Comparison of ENCODE assay signal across 8 mouse cellular contexts in genomic region chr9:113990547-113991248, GRCm38 (mm10). TPM values are rescaled to one million over a fixed set of nuclear protein-coding genes. Genes with fewer than 3 reads are reported as not detected.
DNase-seq lines count a peak whose midpoint lies in the region; ATAC-seq and TF ChIP-seq lines count a peak whose summit lies in the region.

No protein-coding gene starts in this region.

- 0 out of 2 replicates have a peak, but pooled peaks have one; percentile 46 for TF ChIP-seq EP300 in heart, adult 2 months (IDR thresholded peaks at IDR 0.05; ENCODE audit: insufficient read depth, low read depth, low read length)

- peak overlapping the region; percentile 22 for H3K4me3 ChIP-seq in embryonic facial prominence, embryonic 13.5 days
- no peak overlapping the region; the same call in 1 of the 2 replicates for H3K4me3 ChIP-seq in heart, adult 2 months
- peak overlapping the region; percentile 23; the same call in 1 of the 2 replicates for H3K4me3 ChIP-seq in kidney, adult 2 months (ENCODE audit: insufficient read depth, low read depth, low read length)
- peak overlapping the region; percentile 22 for H3K4me3 ChIP-seq in limb, embryonic 13.5 days
- no peak overlapping the region for H3K4me3 ChIP-seq in midbrain, embryonic 16.5 days (ENCODE audit: low read depth, low read length)

- peak; percentile 52 for DNase-seq in 3134 (ENCODE audit: extremely low read depth, insufficient read length, low spot score)
- DNase-seq in adrenal gland, postnatal 36 days: peak; percentile 83 to 88
- DNase-seq in heart, adult 2 months: peak; percentile 78 to 82
- DNase-seq in kidney, adult 2 months: peak; percentile 92
- peak; percentile 76 to 90 for DNase-seq in spleen, postnatal 10 days (ENCODE audit: low spot score in 2 of 2)

- no peak for TF ChIP-seq POLR2A in heart, adult 2 months (IDR thresholded peaks at IDR 0.05; ENCODE audit: insufficient read depth, low read depth, low read length)
- no peak for TF ChIP-seq POLR2A in kidney, adult 2 months (IDR thresholded peaks at IDR 0.05; ENCODE audit: low read depth, low read length)

- 0 out of 2 replicates have a peak, but pooled peaks cover 4% of the 10 kb centered on the region for H3K36me3 ChIP-seq in embryonic facial prominence, embryonic 13.5 days
- H3K36me3 ChIP-seq in heart, adult 2 months (ENCODE audit: control insufficient read depth, insufficient read depth, low read length): no peaks in the 10 kb centered on the region
- no peaks in the 10 kb centered on the region for H3K36me3 ChIP-seq in kidney, adult 2 months (ENCODE audit: control insufficient read depth, insufficient read depth, low read length)
- no peaks in the 10 kb centered on the region for H3K36me3 ChIP-seq in limb, embryonic 13.5 days
- no peaks in the 10 kb centered on the region for H3K36me3 ChIP-seq in midbrain, embryonic 16.5 days (ENCODE audit: control insufficient read depth, insufficient read depth, low read length)

- peak overlapping the region; percentile 62 for H3K9ac ChIP-seq in embryonic facial prominence, embryonic 13.5 days
- no peak overlapping the region for H3K9ac ChIP-seq in heart, adult 2 months (ENCODE audit: low read depth, low read length)
- peak overlapping the region; percentile 32 for H3K9ac ChIP-seq in limb, embryonic 13.5 days
- no peak overlapping the region for H3K9ac ChIP-seq in midbrain, embryonic 16.5 days (ENCODE audit: low read depth, low read length)

- peak overlapping the region; percentile 52 for H3K4me2 ChIP-seq in embryonic facial prominence, embryonic 13.5 days
- H3K4me2 ChIP-seq in limb, embryonic 13.5 days (replicated peaks): peak overlapping the region; percentile 60
- H3K4me2 ChIP-seq in midbrain, embryonic 16.5 days (ENCODE audit: low read length): peak overlapping the region; percentile 5; the same call in 1 of the 2 replicates

- H3K79me2 ChIP-seq in heart, adult 2 months (replicated peaks; ENCODE audit: control insufficient read depth, insufficient read depth, low read length): no peaks in the 10 kb centered on the region

- no peaks in the 10 kb centered on the region for H3K27me3 ChIP-seq in embryonic facial prominence, embryonic 13.5 days
- no peaks in the 10 kb centered on the region for H3K27me3 ChIP-seq in heart, adult 2 months (ENCODE audit: control insufficient read depth, insufficient read depth, low read length)
- H3K27me3 ChIP-seq in kidney, adult 2 months (replicated peaks; ENCODE audit: control insufficient read depth, insufficient read depth, low read length): no peaks in the 10 kb centered on the region
- no peaks in the 10 kb centered on the region for H3K27me3 ChIP-seq in limb, embryonic 13.5 days
- no peaks in the 10 kb centered on the region for H3K27me3 ChIP-seq in midbrain, embryonic 16.5 days (ENCODE audit: control insufficient read depth, insufficient read depth, low read depth, low read length)

- H3K4me1 ChIP-seq in embryonic facial prominence, embryonic 13.5 days: peaks cover 4% of the 10 kb centered on the region
- H3K4me1 ChIP-seq in heart, adult 2 months (ENCODE audit: control insufficient read depth, insufficient read depth, low read length): no peaks in the 10 kb centered on the region
- H3K4me1 ChIP-seq in kidney, adult 2 months (ENCODE audit: control insufficient read depth, insufficient read depth, low read length): peaks cover 11% of the 10 kb centered on the region; the same call in 1 of the 2 replicates
- H3K4me1 ChIP-seq in limb, embryonic 13.5 days: peaks cover 4% of the 10 kb centered on the region; the same call in 1 of the 2 replicates
- no peaks in the 10 kb centered on the region for H3K4me1 ChIP-seq in midbrain, embryonic 16.5 days (ENCODE audit: control insufficient read depth, insufficient read depth, low read length)

- peak; percentile 66; the same call in 1 of the 2 replicates for ATAC-seq in embryonic facial prominence, embryonic 13.5 days (ENCODE audit: insufficient number of reproducible peaks, insufficient read depth, low FRiP score, low TSS enrichment, low read depth)
- ATAC-seq in limb, embryonic 13.5 days (ENCODE audit: low FRiP score, low read depth): peak; percentile 89
- ATAC-seq in midbrain, embryonic 16.5 days: peak; percentile 68; the same call in 1 of the 2 replicates

- TF ChIP-seq CTCF in heart, adult 2 months (IDR thresholded peaks at IDR 0.05): peak; percentile 98
- peak; percentile 89 for TF ChIP-seq CTCF in kidney, adult 2 months (conservative IDR thresholded peaks at IDR 0.05; ENCODE audit: insufficient read depth, insufficient read length, low read depth, low read length)

- intact Hi-C loops in heart, adult 2 months (cut with DNase I): loop anchor here (1.0 to 5.0 kb wide), 2 partner anchors 126 to 248 kb away; partner anchors contain the start of gene Clasp2

- 22% methylated on average over 18 of the region's 18 CpGs for WGBS in embryonic facial prominence, embryonic 13.5 days
- WGBS in heart, adult 2 months: 23% methylated on average over 18 of the region's 18 CpGs
- WGBS in kidney, adult 2 months: 12% methylated on average over 18 of the region's 18 CpGs
- 21% methylated on average over 18 of the region's 18 CpGs for WGBS in limb, embryonic 13.5 days
- 31% methylated on average over 18 of the region's 18 CpGs for WGBS in midbrain, embryonic 16.5 days

- H3K9me3 ChIP-seq in embryonic facial prominence, embryonic 13.5 days: no peaks in the 10 kb centered on the region
- H3K9me3 ChIP-seq in limb, embryonic 13.5 days: no peaks in the 10 kb centered on the region
- no peaks in the 10 kb centered on the region for H3K9me3 ChIP-seq in midbrain, embryonic 16.5 days (replicated peaks; ENCODE audit: control insufficient read depth, low read length, poor library complexity, severe bottlenecking)

- H3K27ac ChIP-seq in embryonic facial prominence, embryonic 13.5 days: no peak overlapping the region
- H3K27ac ChIP-seq in heart, adult 2 months: no peak overlapping the region
- peak overlapping the region; percentile 6; the same call in 1 of the 2 replicates for H3K27ac ChIP-seq in kidney, adult 2 months (ENCODE audit: insufficient read depth, low read depth, low read length)
- no peak overlapping the region for H3K27ac ChIP-seq in limb, embryonic 13.5 days
- H3K27ac ChIP-seq in midbrain, embryonic 16.5 days (ENCODE audit: low read length): no peak overlapping the region

RNA-seq across cellular contexts. Expression of gene Fbxl2, which starts 55.3 kb away (rescaled TPM):
- total RNA-seq in adrenal gland, postnatal 36 days (2021): 1 to 10 TPM in 1 of 2 experiments, under 1 TPM in 1; 0.63 to 1.4 TPM
- 9.0 and 10.9 TPM in 2 replicates for polyA plus RNA-seq in embryonic facial prominence, embryonic 13.5 days (2015; fragmentation: Nextera tagmentation; extraction: Ambion mirVana)
- under 1 TPM; 0.44 to 0.91 TPM for total RNA-seq in heart, adult 2 months (2021)
- 1.4 and 1.5 TPM in 2 replicates for polyA plus RNA-seq in heart, adult 2 months (2012; rRNA removed)
- 2.8 and 3.5 TPM in 2 replicates for polyA plus RNA-seq in kidney, adult 2 months (2012; rRNA removed)
- 7.6 and 7.7 TPM in 2 replicates for polyA plus RNA-seq in limb, embryonic 13.5 days (2015; fragmentation: Nextera tagmentation; extraction: Ambion mirVana)
- 34.1 and 35.3 TPM in 2 replicates for polyA plus RNA-seq in midbrain, embryonic 16.5 days (2015; fragmentation: Nextera tagmentation; extraction: Ambion mirVana)

RNA-seq across cellular contexts. Expression of gene Ubp1, which starts 60.0 kb away (rescaled TPM):
- 10 to 100 TPM; 53.6 to 54.6 TPM for total RNA-seq in adrenal gland, postnatal 36 days (2021)
- 38.4 and 41.9 TPM in 2 replicates for polyA plus RNA-seq in embryonic facial prominence, embryonic 13.5 days (2015; fragmentation: Nextera tagmentation; extraction: Ambion mirVana)
- 10 to 100 TPM; 25.7 to 26.0 TPM for total RNA-seq in heart, adult 2 months (2021)
- 33.9 and 46.6 TPM in 2 replicates for polyA plus RNA-seq in heart, adult 2 months (2012; rRNA removed)
- 42.5 and 44.7 TPM in 2 replicates for polyA plus RNA-seq in kidney, adult 2 months (2012; rRNA removed)
- 37.6 and 41.4 TPM in 2 replicates for polyA plus RNA-seq in limb, embryonic 13.5 days (2015; fragmentation: Nextera tagmentation; extraction: Ambion mirVana)
- polyA plus RNA-seq in midbrain, embryonic 16.5 days (2015; fragmentation: Nextera tagmentation; extraction: Ambion mirVana): 26.9 and 29.8 TPM in 2 replicates

Comparison
In these comparisons a context has a peak if more than half of its experiments do, and no peak if none do; other contexts are left out.
1. H3K4me2 ChIP-seq: peak in every context shown above with its lines; median percentile 60 in limb, embryonic 13.5 days; 52 in embryonic facial prominence, embryonic 13.5 days; 5 in midbrain, embryonic 16.5 days.
2. H3K4me3 ChIP-seq: peak in embryonic facial prominence, embryonic 13.5 days (single experiment), kidney, adult 2 months (single experiment) and limb, embryonic 13.5 days (single experiment); none in heart, adult 2 months (single experiment) and midbrain, embryonic 16.5 days (single experiment).
3. H3K9ac ChIP-seq: peak in embryonic facial prominence, embryonic 13.5 days (single experiment) and limb, embryonic 13.5 days (single experiment); none in heart, adult 2 months (single experiment) and midbrain, embryonic 16.5 days (single experiment).
4. Peak in every context shown above with its lines, with median percentiles within 50 percentile points of each other: DNase-seq and ATAC-seq.